Mouse (Mus musculus): ENCODE results near the gene Plekhm3.
"Not testable (repeated sequence)": the region's sequence is repeated elsewhere in the genome, so short reads cannot be mapped to it uniquely, and the experiment has no call there.

Gene Plekhm3

GRCm38 (mm10) chr1:64956479-64956961 lies at the start of gene Plekhm3:
Plekhm3 (minus strand) TSS chr1:64956824.
- peak; percentile 78 to 89 for DNase-seq (ENCODE audit: low spot score in 2 of 2)

- no peak for DNase-seq (ENCODE audit: low spot score in 2 of 2)
Observed at GRCm38 (mm10) chr1:65005575-65005974, 49.0 kb upstream of the Plekhm3 start.

GRCm38 (mm10) chr1:65004526-65004925 lies 47.9 kb upstream of the Plekhm3 start:
- DNase-seq (ENCODE audit: low spot score in 2 of 2), result no peak

GRCm38 (mm10) chr1:64993206-64993605 lies 36.6 kb upstream of the Plekhm3 start:
- no peak for DNase-seq (ENCODE audit: low spot score in 2 of 2)

GRCm38 (mm10) chr1:64988176-64988575 lies 31.6 kb upstream of the Plekhm3 start:
- DNase-seq (ENCODE audit: low spot score in 2 of 2), result no peak

- peak; percentile 58 to 74 for DNase-seq (ENCODE audit: low spot score in 2 of 2)
Observed at GRCm38 (mm10) chr1:64986120-64986519, 29.5 kb upstream of the Plekhm3 start.

- no peak for DNase-seq (ENCODE audit: low spot score in 2 of 2)
Observed at GRCm38 (mm10) chr1:64983247-64983646, 26.6 kb upstream of the Plekhm3 start.

GRCm38 (mm10) chr1:64978321-64978799 lies 21.7 kb upstream of the Plekhm3 start:
- DNase-seq (ENCODE audit: low spot score in 2 of 2), result no peak

- no peak for DNase-seq (ENCODE audit: low spot score in 2 of 2)
Observed at GRCm38 (mm10) chr1:64975346-64975745, 18.7 kb upstream of the Plekhm3 start.

- no peak for DNase-seq (ENCODE audit: low spot score in 2 of 2)
Observed at GRCm38 (mm10) chr1:64970685-64971084, 14.1 kb upstream of the Plekhm3 start.

- DNase-seq (ENCODE audit: low spot score in 2 of 2), result no peak
Observed at GRCm38 (mm10) chr1:64957021-64957489, 431 bp upstream of the Plekhm3 start.

- DNase-seq (ENCODE audit: low spot score in 2 of 2), result not testable (repeated sequence)
Observed at GRCm38 (mm10) chr1:64954786-64955185, 1.8 kb downstream of the Plekhm3 start.

- no peak for DNase-seq (ENCODE audit: low spot score in 2 of 2)
Observed at GRCm38 (mm10) chr1:64950271-64950670, 6.4 kb downstream of the Plekhm3 start.

GRCm38 (mm10) chr1:64949377-64949776 lies 7.2 kb downstream of the Plekhm3 start:
- DNase-seq (ENCODE audit: low spot score in 2 of 2), result no peak

- DNase-seq (ENCODE audit: low spot score in 2 of 2), result no peak
Observed at GRCm38 (mm10) chr1:64946106-64946505, 10.5 kb downstream of the Plekhm3 start.

- no peak for DNase-seq (ENCODE audit: low spot score in 2 of 2)
Observed at GRCm38 (mm10) chr1:64945214-64945785, 11.3 kb downstream of the Plekhm3 start.

- no peak for DNase-seq (ENCODE audit: low spot score in 2 of 2)
Observed at GRCm38 (mm10) chr1:64944746-64945145, 11.9 kb downstream of the Plekhm3 start.

GRCm38 (mm10) chr1:64942006-64942755 lies 14.4 kb downstream of the Plekhm3 start:
- DNase-seq (ENCODE audit: low spot score in 2 of 2), result no peak

GRCm38 (mm10) chr1:64938907-64939306 lies 17.7 kb downstream of the Plekhm3 start:
- DNase-seq (ENCODE audit: low spot score in 2 of 2), result no peak

GRCm38 (mm10) chr1:64937692-64938091 lies 18.9 kb downstream of the Plekhm3 start:
- no peak for DNase-seq (ENCODE audit: low spot score in 2 of 2)

GRCm38 (mm10) chr1:64932921-64933320 lies 23.7 kb downstream of the Plekhm3 start:
- no peak for DNase-seq (ENCODE audit: low spot score in 2 of 2)

GRCm38 (mm10) chr1:64930124-64930523 lies 26.5 kb downstream of the Plekhm3 start:
- no peak for DNase-seq (ENCODE audit: low spot score in 2 of 2)

- DNase-seq (ENCODE audit: low spot score in 2 of 2), result no peak
Observed at GRCm38 (mm10) chr1:64929673-64930072, 27.0 kb downstream of the Plekhm3 start.

Data from spleen, postnatal 4 days (tissue).